Mouse (Mus musculus) heart, postnatal 10 days (tissue): ENCODE measurements around the gene Kif13a. TPM values are rescaled to one million over a fixed set of nuclear protein-coding genes. Genes with fewer than 3 reads are reported as not detected.

Experiments used
- DNase-seq, 2 experiments: peaks; one replicate each; pipeline ENCODE4 v3.0.0; 2021
- intact Hi-C: fragments of 180-260 bp; cut with DNase I; formaldehyde crosslinking; loops from one replicate; pipeline ENCODE4 v1.15.1; 2025
- total RNA-seq, 2 experiments: library from RNA; stranded (reverse); gene quantifications; 2 replicates each; pipeline ENCODE4 v1.2.3; 2021

Kif13a gene
- total RNA-seq, 2 experiments from 2014 or later: 98.7 to 101 TPM

DNA sequence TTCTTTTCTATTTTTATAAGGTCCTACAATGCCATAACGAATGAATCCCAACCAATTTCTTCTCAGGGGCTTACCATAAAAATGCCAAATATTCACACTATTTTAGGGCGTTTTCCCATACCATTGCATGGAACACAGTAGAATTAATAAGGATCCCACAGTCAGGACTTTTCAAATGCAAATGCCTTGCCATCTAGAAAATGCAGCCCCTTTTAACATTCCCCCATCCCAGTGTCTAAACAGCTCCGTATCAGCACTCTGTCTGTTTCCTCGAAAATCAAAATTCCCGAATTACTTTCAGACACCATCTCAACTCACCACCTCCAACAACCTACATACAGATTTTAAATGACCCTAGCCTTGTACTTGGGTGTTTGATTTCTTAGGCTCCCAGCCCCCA lies 1.3 kb downstream of the Kif13a start:
- DNase-seq: no peak
- intact Hi-C loops: loop anchor here (2.0 kb wide), 1 partner anchor 40 kb away; no protein-coding TSS in a partner anchor

DNA sequence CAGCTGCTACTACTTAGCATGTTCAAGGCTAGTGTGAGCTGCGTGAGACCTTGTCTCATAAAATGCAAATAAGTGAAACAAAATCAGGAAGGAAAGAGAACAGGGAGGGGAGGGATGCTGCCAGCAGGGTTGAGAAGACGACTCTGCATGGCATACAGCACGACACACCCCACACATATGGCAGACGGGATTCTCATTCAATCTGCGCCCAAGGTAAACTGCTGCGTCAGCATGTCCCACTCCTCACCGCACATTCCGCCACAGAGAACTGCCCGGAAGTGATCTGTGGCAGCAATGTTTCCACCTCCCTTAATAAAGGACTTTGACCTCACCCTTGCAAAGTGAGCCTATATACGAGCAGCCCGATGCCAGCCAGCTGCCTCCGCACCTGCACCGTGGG lies 4.0 kb downstream of the Kif13a start:
- intact Hi-C loops: no loop called here
- DNase-seq: no peak

GRCm38 (mm10) chr13:46921559-46921958 lies 8.1 kb downstream of the Kif13a start:
- DNase-seq: no peak
- intact Hi-C loops: no loop called here

GRCm38 (mm10) chr13:46919797-46920196 lies 9.9 kb downstream of the Kif13a start:
- intact Hi-C loops: no loop called here
- DNase-seq: no peak

DNA sequence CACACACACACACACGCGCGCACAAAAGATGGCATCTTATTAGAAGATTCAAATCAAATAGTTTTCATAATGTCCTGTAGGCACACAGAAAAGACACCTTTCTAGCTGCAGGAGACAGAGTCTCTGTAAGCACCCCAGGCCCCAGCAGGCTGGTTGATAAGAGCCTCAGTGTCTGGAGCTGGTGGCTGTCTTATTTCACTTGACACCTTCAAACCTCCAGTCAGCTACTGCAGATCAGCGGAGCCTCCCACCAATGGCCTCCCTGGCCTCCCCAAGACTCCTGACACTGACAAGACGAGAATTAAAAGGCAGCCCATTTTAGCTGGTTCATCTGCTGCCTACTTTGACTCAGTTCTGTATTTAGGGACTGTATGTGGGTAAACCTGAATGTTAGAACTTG lies 11.2 kb downstream of the Kif13a start:
- peak; percentile 53 to 65 for DNase-seq
- intact Hi-C loops: no loop called here

GRCm38 (mm10) chr13:46911960-46912359 lies 17.7 kb downstream of the Kif13a start:
- intact Hi-C loops: loop anchor here (5.0 kb wide), 1 partner anchor 75 kb away; no protein-coding TSS in a partner anchor
- peak; percentile 37 for DNase-seq

DNA sequence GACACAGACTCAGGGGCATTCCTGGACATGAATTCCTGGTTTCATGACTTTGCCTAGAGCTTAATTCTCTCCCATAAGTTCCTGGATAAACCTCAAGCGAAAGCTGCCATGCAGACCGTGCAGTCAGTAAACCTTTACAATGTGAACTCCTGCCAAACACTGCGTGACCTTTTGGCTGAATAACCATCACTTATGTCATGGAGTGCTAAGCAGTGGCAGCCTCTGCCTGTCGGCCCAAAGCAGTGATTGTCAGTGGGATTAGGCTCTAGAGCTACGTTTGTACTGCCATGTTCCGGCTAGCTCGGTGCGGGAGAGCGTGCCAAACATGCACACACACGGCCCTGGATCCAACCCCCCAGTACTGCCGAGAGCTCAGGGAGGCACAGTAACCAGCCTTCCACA lies 18.6 kb downstream of the Kif13a start:
- intact Hi-C loops: loop anchor here (5.0 kb wide), 1 partner anchor 74 kb away; no protein-coding TSS in a partner anchor
- peak in 1 of 2 experiments; percentile 53 for DNase-seq

GRCm38 (mm10) chr13:46909946-46910345 lies 19.7 kb downstream of the Kif13a start:
- no peak for DNase-seq
- intact Hi-C loops: loop anchor here (5.0 kb wide), 1 partner anchor 73 kb away; no protein-coding TSS in a partner anchor

DNA sequence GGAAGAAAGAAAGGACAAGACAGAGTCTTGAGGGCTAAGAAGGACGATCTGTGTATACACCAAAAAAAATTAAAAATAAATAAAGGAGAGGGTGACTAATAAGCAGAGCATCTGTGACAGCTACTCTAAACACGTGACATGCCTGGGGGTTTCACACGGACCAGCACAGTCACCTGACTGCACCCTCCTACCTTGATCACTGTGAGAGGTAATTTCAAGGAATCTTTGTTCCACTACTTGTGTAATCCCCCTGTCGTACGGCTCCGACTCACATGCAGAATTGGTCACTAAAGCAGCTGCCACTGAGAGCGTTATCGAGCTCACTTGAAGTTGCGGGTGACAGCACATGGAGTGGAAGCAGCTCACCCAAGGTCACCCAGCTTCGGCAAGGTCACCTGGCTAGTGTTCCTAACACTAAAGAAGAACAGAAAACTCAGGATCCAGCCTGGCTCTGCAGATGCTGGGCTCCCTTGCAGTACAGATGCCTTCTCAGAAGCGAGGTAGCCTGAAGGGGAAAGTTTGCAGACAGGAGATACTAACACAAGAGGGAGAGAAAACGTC lies 20.6 kb downstream of the Kif13a start:
- intact Hi-C loops: no loop called here
- DNase-seq: peak in 1 of 2 experiments; percentile 35

DNA sequence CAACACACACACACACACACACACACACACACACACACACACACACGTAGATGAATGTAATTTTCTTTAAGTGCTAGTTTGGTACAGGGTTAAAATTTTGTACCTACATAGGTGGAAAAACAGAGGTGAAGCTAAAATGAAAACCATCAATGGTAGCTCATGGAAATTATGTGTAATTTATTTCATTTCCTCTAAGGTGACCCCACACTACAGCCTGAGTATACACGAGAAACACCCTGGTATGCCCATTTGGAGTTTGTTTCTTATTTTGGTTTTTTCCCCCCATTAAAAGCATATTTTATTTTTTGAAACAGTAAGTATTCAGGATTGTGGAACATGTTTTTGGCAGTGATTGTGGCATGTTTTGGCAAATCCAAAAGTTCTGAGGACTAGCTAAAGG lies 21.3 kb downstream of the Kif13a start:
- intact Hi-C loops: no loop called here
- no peak for DNase-seq

DNA sequence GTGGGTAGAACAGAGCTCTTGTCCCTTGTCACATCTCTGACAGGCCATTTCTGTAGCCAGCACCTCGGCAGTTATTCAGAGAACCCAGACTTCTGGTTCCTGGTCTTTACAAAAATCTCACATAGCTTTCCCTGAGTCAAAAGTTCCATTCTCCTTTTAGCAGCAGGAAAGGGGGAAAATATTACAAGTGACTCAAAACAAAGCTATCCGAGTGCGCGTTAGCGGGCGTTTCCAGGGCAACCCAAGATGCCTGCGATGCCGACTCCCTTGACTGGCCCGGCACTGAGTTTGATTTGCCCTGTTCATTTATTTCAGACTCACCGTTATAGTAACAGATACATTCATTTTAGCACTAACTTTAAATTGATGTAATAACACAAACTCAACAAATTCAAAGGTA lies 21.8 kb downstream of the Kif13a start:
- no peak for DNase-seq
- intact Hi-C loops: no loop called here

DNA sequence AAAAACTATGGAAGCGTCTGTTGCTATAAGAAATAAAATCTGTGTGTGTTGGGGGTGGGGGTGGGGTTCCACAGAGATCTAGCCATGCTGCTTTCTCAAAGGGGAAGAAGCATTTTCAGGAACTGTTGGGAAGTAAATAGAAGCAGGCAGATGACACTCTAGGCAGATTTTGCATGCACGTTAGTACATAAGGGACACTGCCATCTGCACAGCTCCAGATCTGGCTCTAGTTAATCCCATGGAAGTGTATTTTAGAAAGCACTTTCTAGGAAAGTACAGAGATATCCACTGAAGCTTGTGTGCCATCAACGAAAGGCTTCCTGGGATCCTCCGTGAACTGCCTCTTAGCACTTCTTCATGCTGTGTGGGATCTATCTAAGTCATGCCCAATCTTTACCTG lies 22.6 kb downstream of the Kif13a start:
- no peak for DNase-seq
- intact Hi-C loops: no loop called here

DNA sequence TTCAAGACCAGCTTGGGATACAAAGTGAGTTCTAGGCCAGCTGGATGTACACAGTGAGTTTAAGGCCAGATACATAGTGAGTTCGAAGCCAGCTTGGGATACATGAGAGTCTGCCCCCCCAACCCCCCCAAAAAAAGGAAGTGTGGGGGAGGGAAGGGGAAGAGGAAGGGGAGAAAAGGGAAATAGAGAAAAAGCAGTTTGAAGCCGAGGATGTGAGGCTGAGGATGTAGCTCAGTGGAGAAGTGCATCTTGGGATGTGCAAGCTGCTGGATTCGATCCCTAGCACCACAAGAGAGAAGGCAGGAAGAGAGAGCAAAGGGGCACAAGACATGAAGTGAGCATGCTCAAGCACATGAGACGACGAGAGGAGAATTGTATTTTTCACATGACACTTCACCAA lies 23.7 kb downstream of the Kif13a start:
- no peak for DNase-seq
- intact Hi-C loops: no loop called here

DNA sequence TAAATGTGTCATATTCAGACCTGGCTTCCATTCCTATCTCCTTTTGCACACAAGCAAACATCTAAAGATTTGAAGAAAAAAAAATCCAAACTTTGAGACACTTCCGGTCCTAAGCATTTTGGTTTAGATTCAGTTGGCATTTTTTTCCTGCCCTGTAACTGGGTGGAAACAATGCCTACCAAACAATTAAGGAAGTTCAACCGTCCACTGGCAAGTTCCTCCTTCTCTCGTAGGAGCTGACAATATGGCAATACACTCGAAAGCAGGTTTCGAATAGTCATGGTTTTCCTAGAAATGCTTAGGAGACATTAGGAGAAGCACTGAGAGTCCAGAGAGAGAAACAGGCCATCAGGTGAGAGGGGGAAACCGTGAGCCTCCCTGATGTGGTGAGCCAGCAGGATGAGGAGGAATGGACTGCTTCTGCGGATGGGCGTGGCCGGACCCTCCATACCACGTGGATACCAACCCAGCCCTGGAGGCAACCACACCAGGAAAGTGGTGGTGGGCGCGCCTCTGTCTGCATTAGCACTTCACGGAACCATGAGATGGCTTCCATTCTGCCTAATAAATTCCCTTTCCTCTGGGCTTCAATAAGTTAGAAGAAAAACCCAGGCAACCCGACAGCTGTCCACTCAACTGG lies 24.6 kb downstream of the Kif13a start:
- intact Hi-C loops: no loop called here
- no peak for DNase-seq

DNA sequence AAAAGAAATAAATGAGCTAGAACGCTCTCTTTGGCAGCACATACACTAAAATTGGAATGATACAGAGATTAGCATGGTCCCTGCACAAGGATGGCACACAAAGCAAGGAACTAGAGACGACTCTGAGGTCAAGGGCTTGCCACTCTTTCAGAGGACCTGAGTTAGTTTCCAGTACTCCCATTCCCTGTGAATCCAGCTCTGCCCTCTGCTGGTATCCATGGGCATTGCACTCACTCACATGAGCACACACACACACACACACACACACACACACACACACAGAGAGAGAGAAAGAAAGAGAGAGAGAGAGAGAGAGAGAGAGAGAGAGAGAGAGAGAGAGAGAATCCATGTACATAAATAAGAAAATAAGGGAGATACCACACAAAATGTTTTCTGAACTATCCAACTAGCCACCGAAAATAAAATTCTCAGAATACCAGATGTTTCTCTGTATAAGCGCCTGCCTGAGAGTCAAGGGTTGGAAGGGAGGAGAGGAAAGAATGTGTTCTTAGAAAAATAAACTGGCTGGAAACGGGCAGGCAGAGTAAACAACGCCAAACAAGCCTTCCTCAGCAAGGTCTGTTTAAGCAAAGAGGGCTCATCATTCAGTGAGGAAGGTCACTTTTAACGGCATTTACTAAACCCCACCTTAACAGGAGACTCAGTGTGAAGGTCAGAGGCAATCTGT lies 27.0 kb downstream of the Kif13a start:
- intact Hi-C loops: no loop called here
- no peak for DNase-seq

- no peak for DNase-seq
- intact Hi-C loops: no loop called here
Measured at GRCm38 (mm10) chr13:46900870-46901555, 28.7 kb downstream of the Kif13a start.

DNA sequence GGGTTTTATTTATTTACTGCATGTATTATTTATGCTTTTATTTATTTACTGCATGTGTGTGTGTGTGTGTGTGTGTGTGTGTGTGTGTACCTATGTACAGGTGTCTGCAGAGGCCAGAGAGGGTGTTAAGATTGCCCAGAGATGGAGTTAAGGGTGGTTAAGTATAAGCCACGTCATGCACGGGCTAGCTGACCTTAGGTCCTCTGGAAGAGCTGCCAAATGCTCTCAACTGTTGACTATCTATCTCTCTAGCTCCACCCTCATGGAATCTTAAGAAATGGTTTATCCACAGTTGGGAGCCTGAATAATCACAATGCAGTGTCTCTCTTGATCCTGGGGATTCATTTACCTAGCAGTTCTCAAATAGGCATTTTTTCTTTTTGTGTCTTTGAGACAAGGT lies 30.8 kb downstream of the Kif13a start:
- intact Hi-C loops: no loop called here
- DNase-seq: no peak

GRCm38 (mm10) chr13:46898411-46898810 lies 31.3 kb downstream of the Kif13a start:
- DNase-seq: peak in 1 of 2 experiments; percentile 36
- intact Hi-C loops: no loop called here

GRCm38 (mm10) chr13:46892380-46892779 lies 37.3 kb downstream of the Kif13a start:
- intact Hi-C loops: no loop called here
- DNase-seq: no peak

GRCm38 (mm10) chr13:46888150-46888683 lies 41.5 kb downstream of the Kif13a start:
- DNase-seq: peak in 1 of 2 experiments; percentile 48
- intact Hi-C loops: loop anchor here (2.0 kb wide), 1 partner anchor 41 kb away; the partner anchor contains the start of gene Kif13a
